Mouse (Mus musculus) CH12.LX (cell line): ENCODE results near the gene Gm13272.

Experiments used
- CHD2 ChIP-seq: IDR thresholded peaks from 2 replicates; pipeline ENCODE4 v1.6.1; 2011; ENCODE audit warnings: low read length, improper control_type of control experiment
- CTCF ChIP-seq, 2 experiments: IDR thresholded peaks in 1 of 2; conservative IDR thresholded peaks in 1 of 2; 2 replicates each; pipeline ENCODE4 v1.5.1; 2011 to 2012; ENCODE audit warnings: low read depth in 2 of 2, low read length in 2 of 2, improper control_type of control experiment in 1 of 2, inconsistent platforms in 1 of 2, mild to moderate bottlenecking in 1 of 2, moderate library complexity in 1 of 2
- EP300 ChIP-seq: IDR thresholded peaks from 2 replicates; pipeline ENCODE4 v1.6.1; 2011; ENCODE audit warnings: low read length, improper control_type of control experiment
- MAFK ChIP-seq: IDR thresholded peaks from 2 replicates; pipeline ENCODE4 v1.6.1; 2011; ENCODE audit warnings: low read length, improper control_type of control experiment; ENCODE audit not compliant: insufficient replicate concordance
- MAX ChIP-seq: IDR thresholded peaks from 2 replicates; pipeline ENCODE4 v1.6.1; 2011; ENCODE audit warnings: low read length, improper control_type of control experiment
- MEF2A ChIP-seq: IDR thresholded peaks from 2 replicates; pipeline ENCODE4 v1.6.1; 2014; ENCODE audit warnings: low read depth, mild to moderate bottlenecking, inconsistent platforms, low read length, improper control_type of control experiment, borderline replicate concordance
- POLR2A ChIP-seq: IDR thresholded peaks from 2 replicates; pipeline ENCODE4 v1.6.1; 2011; ENCODE audit warnings: low read depth, mild to moderate bottlenecking, improper control_type of control experiment, low read length
- USF1 ChIP-seq: IDR thresholded peaks from 2 replicates; pipeline ENCODE4 v1.6.1; 2014; ENCODE audit warnings: low read depth, mild to moderate bottlenecking, inconsistent platforms, low read length, improper control_type of control experiment
- USF2 ChIP-seq: conservative IDR thresholded peaks from 2 replicates; pipeline ENCODE4 v1.6.1; 2011; ENCODE audit warnings: low read depth, low read length, improper control_type of control experiment
- ZKSCAN1 ChIP-seq: IDR thresholded peaks from 2 replicates; pipeline ENCODE4 v1.6.1; 2012; ENCODE audit warnings: low read depth, inconsistent platforms, low read length, improper control_type of control experiment, borderline replicate concordance

DNA sequence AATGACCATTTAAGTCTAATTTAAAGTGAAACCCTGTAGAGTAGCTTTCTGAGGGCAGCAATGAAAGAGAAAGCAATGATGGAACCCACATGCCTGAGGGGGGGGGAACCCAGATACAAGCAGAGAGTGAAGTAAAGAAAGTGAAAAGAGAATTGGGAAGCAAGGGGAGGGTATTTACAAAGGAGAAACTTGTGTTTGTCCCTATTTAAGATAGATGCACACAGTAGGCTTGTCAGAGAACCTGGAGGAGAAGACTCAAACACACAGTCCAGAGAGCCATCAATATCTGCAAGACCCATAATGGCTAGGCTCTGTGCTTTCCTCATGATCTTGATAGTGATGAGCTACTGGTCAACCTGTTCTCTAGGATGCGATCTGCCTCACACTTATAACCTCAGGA, 40.0 kb downstream of the Gm13272 start, which contains the start of gene Ifna11:
- TF ChIP-seq CTCF (conservative IDR thresholded peaks at IDR 0.05 in 1 of 2, IDR thresholded peaks at IDR 0.05 in 1 of 2; ENCODE audit: low read depth in 2 of 2, low read length in 2 of 2) (no peak), MAX (no peak), POLR2A (no peak), CHD2 (no peak), MEF2A (no peak), EP300 (no peak), USF1 (no peak), MAFK (no peak), USF2 (no peak), ZKSCAN1 (no peak)
